Mouse (Mus musculus) olfactory bulb, adult 2 months (tissue): ENCODE results near the gene Apeh.

Source experiments
- CTCF ChIP-seq: fragments of 200-500 bp; IDR thresholded peaks from 2 replicates; pipeline ENCODE4 v1.5.1; 2012; ENCODE audit warnings: low read depth, mild to moderate bottlenecking, low read length, moderate library complexity; ENCODE audit not compliant: insufficient read depth
- POLR2A ChIP-seq: fragments of 200-500 bp; IDR thresholded peaks from 2 replicates; pipeline ENCODE4 v1.6.1; 2012; ENCODE audit warnings: mild to moderate bottlenecking, low read depth, low read length, moderate library complexity; ENCODE audit not compliant: insufficient read depth

- no peak for TF ChIP-seq POLR2A
- no peak for TF ChIP-seq CTCF
Observed at GRCm38 (mm10) chr9:108110160-108110559, 15.8 kb upstream of the Apeh start.
